Mouse (Mus musculus) megakaryocyte, embryonic 14.5 days (primary cell): ENCODE measurements around the gene Atp10b. TPM values are rescaled to one million over a fixed set of nuclear protein-coding genes. Genes with fewer than 3 reads are reported as not detected.

ENCODE experiments used
- H3K27me3 ChIP-seq: replicated peaks from 2 replicates; pipeline ENCODE3; 2012; ENCODE audit warnings: inconsistent platforms
- H3K36me3 ChIP-seq: replicated peaks from 2 replicates; pipeline ENCODE3; 2012; ENCODE audit warnings: low read length, inconsistent platforms, mixed read lengths
- H3K4me1 ChIP-seq: 2 replicates; pipeline ENCODE4 v1.6.1; 2012; ENCODE audit warnings: inconsistent platforms
- H3K4me3 ChIP-seq: replicated peaks from 2 replicates; pipeline ENCODE3; 2012; ENCODE audit warnings: moderate library complexity, mild to moderate bottlenecking, inconsistent platforms
- H3K9me3 ChIP-seq: 2 replicates; pipeline ENCODE4 v1.6.1; 2012; ENCODE audit warnings: inconsistent platforms
- FLI1 ChIP-seq: IDR thresholded peaks from 2 replicates; pipeline ENCODE4 v1.6.1; 2012; ENCODE audit warnings: low read length, inconsistent platforms, mixed read lengths
- GATA1 ChIP-seq: IDR thresholded peaks from 3 replicates; pipeline ENCODE4 v1.6.1; 2012; ENCODE audit warnings: mixed read lengths, low read length, inconsistent platforms, borderline replicate concordance
- polyA plus RNA-seq: library from polyadenylated mRNA; stranded (reverse); fragments of >175 nt; gene quantifications from 2 replicates; pipeline ENCODE4 v1.2.3, GENCODE M21; 2012; ENCODE audit warnings: low replicate concordance; ENCODE audit not compliant: insufficient read depth

Gene Atp10b
- polyA plus RNA-seq, 1 experiment = not detected

DNA sequence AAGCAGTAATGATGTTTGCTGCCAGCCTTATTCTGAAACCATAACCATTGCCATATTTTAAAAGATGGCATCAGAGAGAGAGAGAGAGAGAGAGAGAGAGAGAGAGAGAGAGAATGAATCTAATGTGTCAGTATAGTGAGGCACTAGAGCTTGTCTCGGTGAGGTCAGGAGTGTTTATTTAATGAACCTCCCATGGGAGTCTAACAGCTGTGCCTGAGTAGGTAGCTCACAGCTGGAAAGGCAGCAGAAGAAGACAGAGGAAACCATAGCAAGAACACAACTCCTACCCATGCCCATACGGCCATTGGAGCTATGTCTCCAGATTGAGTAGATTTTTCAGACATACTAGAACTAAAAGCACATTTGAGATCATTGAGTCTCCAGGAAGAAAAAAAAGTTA, 49.1 kb downstream of the Atp10b start:
- H3K4me1 ChIP-seq = no peaks in the 10 kb centered on the region
- H3K36me3 ChIP-seq = no peaks in the 10 kb centered on the region
- H3K27me3 ChIP-seq = no peaks in the 10 kb centered on the region
- H3K4me3 ChIP-seq = no peak overlapping the region
- H3K9me3 ChIP-seq = no peaks in the 10 kb centered on the region
- TF ChIP-seq GATA1 = no peak
- TF ChIP-seq FLI1 = no peak

DNA sequence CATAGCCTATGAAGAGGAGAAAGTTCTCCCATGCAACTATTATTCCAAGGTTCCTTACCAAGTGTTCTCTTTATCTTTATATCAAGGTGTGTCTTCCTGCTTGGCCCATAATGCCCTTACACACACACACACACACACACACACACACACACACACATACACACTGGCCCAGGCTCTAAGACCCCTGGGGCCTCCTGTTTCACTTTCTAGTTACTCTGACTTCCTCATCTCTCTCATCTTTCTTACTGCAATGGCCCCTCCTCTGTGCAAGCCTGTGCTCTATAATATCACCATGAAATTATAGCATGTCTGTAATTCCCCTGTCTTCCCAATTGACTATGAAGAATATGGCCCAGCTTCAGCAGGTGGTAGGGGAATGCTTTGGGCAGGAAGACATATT, 49.7 kb downstream of the Atp10b start:
- no peak for TF ChIP-seq GATA1
- TF ChIP-seq FLI1 = no peak
- Histone ChIP-seq H3K27me3 (no peaks in the 10 kb centered on the region), H3K36me3 (no peaks in the 10 kb centered on the region), H3K9me3 (no peaks in the 10 kb centered on the region), H3K4me1 (no peaks in the 10 kb centered on the region), H3K4me3 (no peak overlapping the region)

DNA sequence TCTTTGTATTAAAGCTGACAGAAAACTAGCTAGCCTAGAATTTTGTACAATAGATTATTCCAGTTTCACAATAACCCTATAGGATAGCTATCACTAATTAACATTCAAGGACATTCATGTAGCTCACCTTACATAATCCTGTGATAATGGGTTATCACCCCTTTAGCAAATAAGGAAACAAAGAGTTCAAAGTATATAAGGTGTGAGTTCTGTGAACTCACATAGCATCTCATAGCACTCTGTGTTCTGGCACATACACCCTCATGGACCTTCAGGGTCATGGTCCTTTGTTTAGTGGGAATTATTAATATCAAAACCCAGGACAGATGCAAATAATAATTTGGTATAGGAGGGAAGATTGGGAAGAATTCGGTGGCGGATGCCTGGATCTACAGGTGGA, 50.4 kb downstream of the Atp10b start:
- no peaks in the 10 kb centered on the region for H3K36me3 ChIP-seq
- no peak for TF ChIP-seq FLI1
- TF ChIP-seq GATA1 = no peak
- no peaks in the 10 kb centered on the region for H3K4me1 ChIP-seq
- no peak overlapping the region for H3K4me3 ChIP-seq
- no peaks in the 10 kb centered on the region for H3K9me3 ChIP-seq
- H3K27me3 ChIP-seq = no peaks in the 10 kb centered on the region

DNA sequence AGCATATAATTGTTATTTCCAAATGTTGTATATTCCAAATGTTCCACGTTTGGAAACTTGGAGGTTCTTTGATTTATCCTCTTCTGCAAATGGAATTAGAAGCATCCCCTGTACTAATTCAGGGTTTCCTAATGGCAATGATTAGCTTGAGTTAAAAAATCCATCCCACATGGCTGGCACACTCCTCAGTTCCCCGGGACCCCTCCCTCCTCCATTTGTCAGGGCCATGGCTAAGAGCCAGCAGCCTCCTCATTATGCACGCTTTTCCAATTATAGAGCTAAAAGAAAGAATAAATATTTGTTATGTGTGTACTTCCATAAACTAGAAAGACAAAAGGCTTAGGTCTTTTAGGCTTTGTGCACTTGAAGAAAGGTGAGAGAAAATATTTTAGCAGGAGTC, 53.9 kb downstream of the Atp10b start:
- TF ChIP-seq GATA1 = no peak
- H3K27me3 ChIP-seq = no peaks in the 10 kb centered on the region
- H3K4me1 ChIP-seq = no peaks in the 10 kb centered on the region
- H3K9me3 ChIP-seq = no peaks in the 10 kb centered on the region
- no peak overlapping the region for H3K4me3 ChIP-seq
- H3K36me3 ChIP-seq = no peaks in the 10 kb centered on the region

DNA sequence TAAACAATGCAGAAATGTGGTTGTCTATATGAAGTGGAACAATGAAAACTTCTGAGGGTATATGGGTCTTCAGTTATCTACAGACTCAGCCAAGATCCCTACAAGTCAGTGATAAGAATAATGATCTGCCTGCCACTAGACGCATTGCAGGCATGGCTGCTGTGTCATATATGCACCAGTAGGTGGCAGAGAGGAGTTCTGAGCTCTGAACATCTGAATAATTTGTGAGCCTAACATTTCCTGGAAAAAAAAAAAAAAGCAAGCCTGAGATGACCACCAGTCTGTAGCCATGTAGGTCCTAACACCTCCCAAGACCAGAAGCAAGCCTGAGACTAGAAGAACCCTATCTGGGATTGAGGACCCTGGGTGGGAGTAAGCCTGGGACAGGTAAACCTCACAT, 63.5 kb downstream of the Atp10b start:
- Histone ChIP-seq H3K27me3 (no peaks in the 10 kb centered on the region), H3K9me3 (no peaks in the 10 kb centered on the region), H3K36me3 (no peaks in the 10 kb centered on the region), H3K4me1 (no peaks in the 10 kb centered on the region), H3K4me3 (no peak overlapping the region)
- TF ChIP-seq FLI1 (no peak), GATA1 (no peak)

DNA sequence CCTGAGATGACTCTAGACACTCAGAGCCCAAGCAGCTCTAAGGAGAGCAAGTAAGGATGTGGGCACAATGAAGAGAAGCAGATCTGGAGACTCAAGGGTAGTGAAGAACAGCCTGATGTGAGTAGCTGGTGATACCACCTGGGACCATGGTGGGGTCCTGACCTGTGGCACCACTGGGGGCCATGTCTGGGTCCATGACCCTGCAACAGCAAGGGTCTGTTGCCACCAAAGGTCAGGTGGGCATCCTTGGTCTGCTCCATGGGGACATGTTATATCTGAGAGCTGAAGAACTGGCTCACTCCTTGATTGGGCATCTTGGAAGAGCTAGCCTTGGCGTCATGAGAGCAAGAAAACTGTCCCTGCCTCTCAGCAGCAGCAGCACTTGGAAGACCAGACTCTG, 64.1 kb downstream of the Atp10b start:
- Histone ChIP-seq H3K9me3 (no peaks in the 10 kb centered on the region), H3K36me3 (no peaks in the 10 kb centered on the region), H3K27me3 (no peaks in the 10 kb centered on the region), H3K4me3 (no peak overlapping the region), H3K4me1 (no peaks in the 10 kb centered on the region)
- TF ChIP-seq GATA1 (no peak), FLI1 (no peak)

DNA sequence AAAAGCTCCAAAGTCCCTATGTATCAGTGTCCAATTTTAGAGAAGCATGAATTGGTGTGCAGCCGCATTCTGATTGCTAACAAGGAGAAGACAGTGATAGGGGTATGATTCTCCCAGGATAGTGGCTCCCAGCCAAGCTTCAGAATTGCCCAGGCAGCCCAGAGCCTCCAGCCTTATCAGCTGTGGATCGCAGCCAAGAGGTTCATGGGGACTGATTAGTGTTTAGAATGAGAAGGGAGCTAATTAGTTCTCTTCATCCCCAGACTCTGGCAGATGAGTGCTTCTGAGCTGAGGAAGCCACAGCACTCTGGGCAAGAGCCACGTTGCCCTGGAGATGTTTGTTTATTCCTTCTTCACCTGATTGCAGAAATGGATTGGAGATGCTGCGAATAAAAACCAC, 67.3 kb downstream of the Atp10b start:
- Histone ChIP-seq H3K9me3 (no peaks in the 10 kb centered on the region), H3K36me3 (no peaks in the 10 kb centered on the region), H3K4me3 (no peak overlapping the region), H3K4me1 (no peaks in the 10 kb centered on the region), H3K27me3 (no peaks in the 10 kb centered on the region)
- TF ChIP-seq FLI1 (no peak), GATA1 (no peak)

DNA sequence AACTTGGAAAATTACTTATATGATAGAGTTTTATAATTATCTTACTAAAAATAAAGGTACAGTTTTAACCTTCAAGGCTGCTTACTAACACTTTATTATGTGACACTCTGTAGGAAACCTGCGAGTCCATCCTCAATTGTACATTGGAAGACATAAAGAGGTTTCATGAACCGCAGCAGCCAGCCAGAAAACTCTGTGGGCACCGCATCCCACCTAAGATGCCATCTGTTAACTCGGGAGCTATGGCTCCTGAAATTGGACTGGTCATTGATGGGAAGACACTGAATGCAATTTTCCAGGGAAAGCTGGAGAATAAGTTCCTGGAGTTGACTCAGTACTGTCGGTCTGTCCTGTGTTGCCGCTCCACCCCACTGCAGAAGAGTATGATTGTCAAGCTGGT, 80.6 kb downstream of the Atp10b start:
- no peak overlapping the region for H3K4me3 ChIP-seq
- no peaks in the 10 kb centered on the region for H3K27me3 ChIP-seq
- TF ChIP-seq FLI1 (no peak), GATA1 (no peak)
- no peaks in the 10 kb centered on the region for H3K4me1 ChIP-seq
- no peaks in the 10 kb centered on the region for H3K9me3 ChIP-seq
- H3K36me3 ChIP-seq = no peaks in the 10 kb centered on the region

DNA sequence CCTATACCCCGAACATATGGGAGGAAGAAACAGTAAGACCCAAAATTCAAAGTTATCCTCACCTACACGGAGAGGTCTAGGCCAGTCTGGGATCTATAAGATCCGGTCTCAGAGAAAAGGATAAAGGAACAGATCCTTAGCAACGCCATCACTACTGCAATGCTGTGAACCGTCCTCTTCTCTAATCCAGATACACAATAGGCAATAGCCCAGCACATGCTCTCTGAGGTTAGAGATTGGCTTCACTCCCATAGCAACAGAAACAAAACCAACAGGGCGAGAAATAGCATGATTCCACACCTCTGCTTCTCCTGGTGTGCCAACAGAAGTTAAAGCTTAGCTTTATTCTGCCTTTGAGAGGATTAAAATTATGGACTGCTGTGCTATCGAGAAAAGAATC, 82.4 kb downstream of the Atp10b start:
- Histone ChIP-seq H3K4me1 (no peaks in the 10 kb centered on the region), H3K9me3 (no peaks in the 10 kb centered on the region), H3K27me3 (no peaks in the 10 kb centered on the region), H3K36me3 (no peaks in the 10 kb centered on the region), H3K4me3 (no peak overlapping the region)
- TF ChIP-seq FLI1 = no peak
- no peak for TF ChIP-seq GATA1

DNA sequence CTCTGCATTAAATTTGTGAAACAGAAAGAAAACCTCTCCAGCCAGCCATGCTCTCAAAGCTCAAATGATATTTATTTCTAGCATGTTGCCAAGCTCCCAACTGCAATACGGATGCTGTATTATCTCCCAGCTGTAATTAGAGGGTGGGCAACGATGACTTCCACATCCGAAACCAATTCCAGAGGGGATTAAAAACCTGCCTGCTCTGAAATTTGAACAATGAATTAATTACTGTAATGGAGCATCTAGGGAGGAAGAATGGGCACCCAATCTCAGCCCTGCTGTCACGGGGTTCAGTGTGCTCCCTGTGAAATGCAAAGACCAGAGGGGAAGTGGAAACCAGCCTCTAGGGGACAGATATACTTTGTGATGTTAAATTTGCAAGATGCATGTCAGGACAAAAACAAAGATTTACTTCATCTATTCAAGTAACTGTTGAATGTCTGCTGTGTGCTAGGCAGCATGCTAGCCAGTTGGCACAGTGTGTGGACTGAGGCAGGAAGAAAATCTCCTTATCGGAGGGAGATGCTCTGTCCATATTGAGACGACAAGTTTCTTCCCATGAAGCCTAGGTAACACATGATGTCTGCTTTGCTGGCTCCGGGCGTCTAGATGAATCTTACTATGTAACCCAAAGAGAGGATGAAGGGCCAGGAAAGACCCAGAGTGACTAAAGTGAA, 86.8 kb downstream of the Atp10b start:
- Histone ChIP-seq H3K4me1 (no peaks in the 10 kb centered on the region), H3K9me3 (no peaks in the 10 kb centered on the region), H3K27me3 (no peaks in the 10 kb centered on the region), H3K36me3 (no peaks in the 10 kb centered on the region), H3K4me3 (no peak overlapping the region)
- TF ChIP-seq GATA1 = no peak
- TF ChIP-seq FLI1 = no peak

DNA sequence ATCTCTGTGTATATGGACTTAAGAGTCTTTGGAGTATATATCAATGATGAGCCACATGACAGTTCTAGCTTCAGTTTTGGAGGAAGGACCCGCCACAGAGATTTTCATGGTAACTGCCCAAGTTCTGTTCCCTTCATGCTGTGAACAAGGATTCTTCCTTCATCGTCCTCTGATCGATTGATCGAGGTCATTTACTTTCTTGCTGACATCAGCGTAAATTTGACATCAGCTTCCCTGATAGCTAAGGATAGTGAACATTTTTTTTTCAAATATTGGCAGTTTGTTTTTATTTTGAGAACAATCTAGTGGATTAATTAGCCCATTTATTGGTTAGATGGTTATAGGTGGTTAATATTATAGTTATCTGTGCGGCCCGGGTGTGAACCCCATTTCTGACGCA, 90.1 kb downstream of the Atp10b start:
- no peaks in the 10 kb centered on the region for H3K27me3 ChIP-seq
- no peaks in the 10 kb centered on the region for H3K36me3 ChIP-seq
- no peak overlapping the region for H3K4me3 ChIP-seq
- no peaks in the 10 kb centered on the region for H3K4me1 ChIP-seq
- no peak for TF ChIP-seq GATA1
- TF ChIP-seq FLI1 = no peak
- no peaks in the 10 kb centered on the region for H3K9me3 ChIP-seq
